Mouse (Mus musculus) limb, embryonic 11.5 days (tissue): Measurements from ENCODE around the gene Ssbp3. TPM values are rescaled to one million over a fixed set of nuclear protein-coding genes. Genes with fewer than 3 reads are reported as not detected.
A peak's percentile ranks its signal among the peaks of the same experiment; 100 is the strongest.

Experiments used
- ATAC-seq: fragments of 200-750 bp; cut with Nextera tagmentation; 2 replicates; pipeline ENCODE4 v1.8.0; 2017; ENCODE audit warnings: low read depth; ENCODE audit not compliant: insufficient number of reproducible peaks, low FRiP score, low TSS enrichment
- DNase-seq: peaks from one replicate; pipeline ENCODE4 v3.0.0-alpha.2; 2015; ENCODE audit warnings: low spot score
- H3K27ac ChIP-seq: fragments of 300-500 bp; sonication (generic); replicated peaks from 2 replicates; pipeline ENCODE4 v1.5.1; 2014; ENCODE audit warnings: low read depth, mild to moderate bottlenecking, low read length
- H3K27me3 ChIP-seq: fragments of 300-500 bp; sonication (generic); 2 replicates; pipeline ENCODE4 v1.6.1; 2014; ENCODE audit warnings: mild to moderate bottlenecking, low read length, mixed read lengths; ENCODE audit not compliant: control insufficient read depth, insufficient read depth
- H3K36me3 ChIP-seq: fragments of 300-500 bp; sonication (generic); 2 replicates; pipeline ENCODE4 v1.6.1; 2014; ENCODE audit warnings: mild to moderate bottlenecking, low read length, moderate library complexity, mixed read lengths; ENCODE audit not compliant: control insufficient read depth, insufficient read depth
- H3K4me1 ChIP-seq: fragments of 300-500 bp; sonication (generic); 2 replicates; pipeline ENCODE4 v1.6.1; 2014; ENCODE audit warnings: low read length, mixed read lengths; ENCODE audit not compliant: control insufficient read depth, insufficient read depth
- H3K4me2 ChIP-seq: fragments of 300-500 bp; sonication (generic); 2 replicates; pipeline ENCODE4 v1.6.1; 2014; ENCODE audit warnings: low read depth, mild to moderate bottlenecking, moderate library complexity; ENCODE audit not compliant: severe bottlenecking
- H3K4me3 ChIP-seq: fragments of 300-500 bp; sonication (generic); 2 replicates; pipeline ENCODE4 v1.5.1; 2014; ENCODE audit warnings: low read depth, low read length
- H3K9ac ChIP-seq: fragments of 300-500 bp; sonication (generic); 2 replicates; pipeline ENCODE4 v1.6.1; 2014; ENCODE audit warnings: mild to moderate bottlenecking, low read length
- H3K9me3 ChIP-seq: fragments of 300-500 bp; sonication (generic); 2 replicates; pipeline ENCODE4 v1.6.1; 2016; ENCODE audit warnings: low read length; ENCODE audit not compliant: control insufficient read depth
- WGBS: fragments of 180-500 bp; shearing (Covaris S2); extraction: QIAGEN DNeasy Blood & Tissue Kit; methylation state at CpG from one replicate; pipeline ENCODE4 v1.1.7; 2014; 5-methylcytosine and 5-hydroxymethylcytosine counted together
- polyA plus RNA-seq: library from polyadenylated mRNA; unstranded; fragments of >200 nt; fragmentation: Nextera tagmentation; extraction: Ambion mirVana; gene quantifications from 2 replicates; pipeline ENCODE4 v1.2.1, GENCODE M21; 2014

The Ssbp3 gene
- polyA plus RNA-seq, 1 experiment from 2014 or later, result 186 TPM

DNA sequence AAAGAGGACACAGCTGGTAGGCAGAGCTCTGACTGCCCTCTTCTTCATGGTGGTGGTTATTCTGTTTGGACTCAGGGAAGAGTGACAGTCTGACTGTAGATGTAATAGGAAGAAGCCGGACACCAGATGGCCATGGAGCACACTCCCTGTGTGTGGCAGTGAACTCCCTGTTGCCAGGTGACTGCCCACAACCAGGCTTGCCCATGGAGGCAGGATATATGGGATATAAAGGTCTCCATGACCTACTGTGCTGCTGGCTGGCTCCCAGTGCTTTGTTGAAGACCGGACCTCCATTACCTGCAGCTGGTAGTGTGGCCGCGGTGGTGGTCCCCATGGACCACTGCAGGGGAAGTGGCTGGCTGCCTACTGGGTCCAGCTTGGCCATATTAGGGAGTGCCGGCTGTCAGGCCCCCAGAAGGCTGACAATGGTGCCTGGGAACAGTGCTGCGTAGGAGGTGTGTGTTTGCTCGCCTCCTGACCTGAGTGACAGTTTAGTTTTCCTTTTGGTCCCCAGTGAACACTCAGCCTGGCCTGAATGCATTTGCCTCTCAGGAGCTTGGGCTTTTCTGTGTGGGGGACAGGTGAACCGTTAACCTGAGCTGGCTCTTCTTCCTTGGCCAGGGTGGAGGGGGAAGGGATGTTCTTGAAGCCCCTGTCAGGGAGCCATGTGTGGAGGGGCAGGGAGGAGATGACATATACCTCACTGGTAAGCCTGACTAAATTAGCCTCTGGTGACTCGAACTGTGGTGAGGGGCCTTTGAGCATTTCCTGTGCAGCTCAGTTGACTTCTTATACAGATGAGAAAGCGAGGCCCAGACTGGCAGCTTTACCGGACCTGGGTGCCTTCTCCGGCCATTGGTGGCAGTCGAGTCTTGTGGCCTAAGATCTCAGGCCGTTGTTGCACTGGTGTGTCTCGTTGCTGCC, 62.2 kb downstream of the Ssbp3 start:
- ATAC-seq (no peak), DNase-seq (no peak)
- Histone ChIP-seq H3K27ac (no peak overlapping the region), H3K9ac (no peak overlapping the region), H3K36me3 (no peaks in the 10 kb centered on the region; the same call in 1 of the 2 replicates), H3K4me1 (peaks cover 69% of the 10 kb centered on the region), H3K4me2 (no peak overlapping the region), H3K9me3 (no peaks in the 10 kb centered on the region), H3K4me3 (no peak overlapping the region), H3K27me3 (no peaks in the 10 kb centered on the region)
- WGBS, result 75% methylated on average over 15 of the region's 15 CpGs

- H3K27me3 ChIP-seq, result no peaks in the 10 kb centered on the region
- H3K27ac ChIP-seq, result 0 out of 2 replicates have a peak overlapping the region, but pooled peaks have one; percentile 10
- H3K9me3 ChIP-seq, result no peaks in the 10 kb centered on the region
- 69% methylated on average over 6 of the region's 6 CpGs for WGBS
- H3K4me3 ChIP-seq, result no peak overlapping the region
- DNase-seq (no peak), ATAC-seq (no peak)
- H3K36me3 ChIP-seq, result peaks cover 2% of the 10 kb centered on the region; the same call in 1 of the 2 replicates
- H3K4me2 ChIP-seq, result no peak overlapping the region
- H3K9ac ChIP-seq, result no peak overlapping the region
- H3K4me1 ChIP-seq, result peaks cover 88% of the 10 kb centered on the region
Measured at GRCm38 (mm10) chr4:106975324-106975723, 64.8 kb downstream of the Ssbp3 start.

- Histone ChIP-seq H3K36me3 (peaks cover 2% of the 10 kb centered on the region; the same call in 1 of the 2 replicates), H3K9me3 (no peaks in the 10 kb centered on the region), H3K4me2 (no peak overlapping the region), H3K9ac (no peak overlapping the region), H3K27me3 (no peaks in the 10 kb centered on the region), H3K4me3 (no peak overlapping the region), H3K4me1 (peaks cover 93% of the 10 kb centered on the region), H3K27ac (no peak overlapping the region)
- WGBS, result 38% methylated on average over 4 of the region's 4 CpGs
- DNase-seq (no peak), ATAC-seq (no peak)
Measured at GRCm38 (mm10) chr4:106975890-106976289, 65.4 kb downstream of the Ssbp3 start.

DNA sequence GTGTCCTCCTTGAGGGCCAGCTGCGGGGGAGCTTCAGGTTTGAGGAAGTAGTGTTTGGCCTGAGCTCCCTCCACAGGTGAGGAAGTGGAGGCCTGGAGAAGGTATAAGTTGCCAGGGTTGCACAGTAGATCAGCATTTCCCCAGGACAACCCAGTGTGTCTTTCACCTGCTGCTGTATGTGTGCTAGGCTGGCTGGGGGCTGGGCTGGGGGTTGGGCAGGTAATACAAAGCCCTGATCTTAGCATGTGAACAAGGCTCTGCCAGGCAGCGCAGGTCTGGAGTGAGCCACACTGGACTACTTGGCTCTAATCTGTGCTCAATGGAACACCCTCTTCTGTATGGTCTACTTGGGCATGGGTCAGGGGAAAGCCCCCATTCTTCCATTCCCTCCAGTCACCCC, 66.1 kb downstream of the Ssbp3 start:
- WGBS, result 67% methylated on average over 2 of the region's 2 CpGs
- peak overlapping the region; percentile 36 for H3K27ac ChIP-seq
- no peak overlapping the region for H3K4me2 ChIP-seq
- no peak overlapping the region for H3K4me3 ChIP-seq
- H3K9me3 ChIP-seq, result no peaks in the 10 kb centered on the region
- peak overlapping the region; percentile 12; the same call in 1 of the 2 replicates for H3K9ac ChIP-seq
- no peak for DNase-seq
- peaks cover 2% of the 10 kb centered on the region; the same call in 1 of the 2 replicates for H3K36me3 ChIP-seq
- H3K27me3 ChIP-seq, result no peaks in the 10 kb centered on the region
- no peak for ATAC-seq
- H3K4me1 ChIP-seq, result peaks cover 91% of the 10 kb centered on the region

DNA sequence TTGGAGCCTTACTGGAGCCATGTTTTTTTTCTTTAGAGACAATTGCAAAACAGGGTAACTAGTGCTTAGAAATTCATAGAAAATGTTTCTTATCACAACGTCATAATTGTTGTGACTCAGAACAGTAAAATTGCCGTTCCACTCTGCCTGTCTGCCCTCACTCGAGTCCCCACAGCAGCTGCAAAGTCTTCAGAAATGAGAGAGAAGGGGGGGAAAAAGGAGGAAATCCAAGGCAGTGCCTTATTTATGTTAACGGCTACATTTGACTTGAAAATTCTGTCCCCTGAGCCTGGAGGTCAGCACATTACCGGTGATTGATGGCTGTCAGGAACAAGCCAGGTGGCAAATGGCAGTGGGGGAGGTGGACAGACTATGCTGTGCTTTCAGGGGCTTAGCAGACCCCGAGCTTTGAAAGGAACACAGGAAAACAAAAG, 66.7 kb downstream of the Ssbp3 start:
- ATAC-seq (peak; percentile 37; the same call in 1 of the 2 replicates), DNase-seq (peak; percentile 79)
- Histone ChIP-seq H3K27me3 (no peaks in the 10 kb centered on the region), H3K9ac (no peak overlapping the region), H3K36me3 (peaks cover 2% of the 10 kb centered on the region; the same call in 1 of the 2 replicates), H3K4me1 (peaks cover 90% of the 10 kb centered on the region), H3K9me3 (no peaks in the 10 kb centered on the region), H3K4me3 (no peak overlapping the region), H3K4me2 (no peak overlapping the region), H3K27ac (peak overlapping the region; percentile 47; the same call in 1 of the 2 replicates)
- 3% methylated on average over 6 of the region's 6 CpGs for WGBS

GRCm38 (mm10) chr4:106978376-106978775, 67.9 kb downstream of the Ssbp3 start:
- Histone ChIP-seq H3K9ac (no peak overlapping the region), H3K9me3 (no peaks in the 10 kb centered on the region), H3K27me3 (no peaks in the 10 kb centered on the region), H3K4me2 (no peak overlapping the region), H3K4me3 (no peak overlapping the region), H3K36me3 (peaks cover 2% of the 10 kb centered on the region), H3K27ac (0 out of 2 replicates have a peak overlapping the region, but pooled peaks have one; percentile 62), H3K4me1 (peaks cover 89% of the 10 kb centered on the region)
- 57% methylated on average over 8 of the region's 8 CpGs for WGBS
- ATAC-seq (no peak), DNase-seq (no peak)

DNA sequence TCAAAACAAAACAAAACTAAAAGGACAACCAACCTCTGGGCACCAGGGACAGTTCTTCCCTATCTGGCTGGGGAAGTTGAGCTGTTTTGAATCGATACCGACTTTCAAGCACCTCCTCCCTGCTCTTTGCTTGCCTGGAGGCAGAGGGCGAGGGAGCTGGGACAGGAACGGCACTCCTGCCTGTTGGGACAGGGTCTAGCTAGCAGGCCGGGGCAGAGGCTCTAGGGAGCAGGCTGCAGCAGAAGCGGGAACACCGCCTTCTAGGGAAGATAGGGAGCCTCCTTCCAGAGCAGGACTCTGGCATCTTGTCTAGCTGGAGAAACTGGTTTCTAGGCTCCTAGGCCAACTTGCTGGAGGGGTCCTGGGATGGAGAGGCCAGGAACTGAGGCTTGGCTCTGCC, 70.2 kb downstream of the Ssbp3 start:
- Histone ChIP-seq H3K4me2 (no peak overlapping the region), H3K9ac (no peak overlapping the region), H3K4me1 (peaks cover 91% of the 10 kb centered on the region), H3K9me3 (no peaks in the 10 kb centered on the region), H3K4me3 (no peak overlapping the region), H3K27ac (no peak overlapping the region), H3K27me3 (no peaks in the 10 kb centered on the region), H3K36me3 (peaks cover 2% of the 10 kb centered on the region; the same call in 1 of the 2 replicates)
- peak; percentile 47 for DNase-seq
- WGBS, result 34% methylated on average over 7 of the region's 7 CpGs
- no peak for ATAC-seq

DNA sequence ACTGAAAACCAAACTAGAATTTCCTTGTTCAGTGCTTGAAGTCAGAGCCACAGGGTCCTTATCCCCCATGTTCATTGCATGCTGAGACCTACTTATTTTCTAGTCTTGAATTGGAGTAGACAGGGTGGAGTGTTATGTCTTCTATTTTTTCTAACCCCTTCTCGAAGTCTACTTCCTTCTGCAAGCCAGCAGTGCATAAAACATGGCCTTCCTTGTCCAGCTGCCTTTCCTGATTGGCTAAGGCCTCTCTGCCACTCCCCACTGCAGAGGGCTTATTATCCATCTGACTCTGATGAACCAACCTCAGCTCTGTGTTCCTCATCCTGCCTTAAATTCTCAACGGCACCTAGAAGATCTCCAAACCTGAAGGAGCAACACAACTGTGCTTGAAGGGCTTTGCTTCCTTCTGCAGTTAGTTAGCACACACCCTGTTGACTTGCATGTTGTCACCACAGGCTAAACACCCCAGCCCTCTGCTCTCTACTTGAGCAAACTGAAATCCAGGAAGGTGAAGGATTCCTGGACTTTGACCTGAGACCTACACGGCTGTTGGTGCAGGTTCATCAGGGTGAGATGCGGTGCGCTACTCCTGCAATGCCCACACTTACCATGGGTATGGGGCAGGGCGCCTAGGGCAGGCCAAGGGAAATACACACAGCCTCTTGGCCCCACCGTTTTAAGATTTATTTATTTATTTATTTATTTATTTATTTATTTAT, 71.0 kb downstream of the Ssbp3 start:
- no peak overlapping the region for H3K4me3 ChIP-seq
- H3K27me3 ChIP-seq, result no peaks in the 10 kb centered on the region
- peaks cover 91% of the 10 kb centered on the region for H3K4me1 ChIP-seq
- no peak overlapping the region for H3K4me2 ChIP-seq
- ATAC-seq (no peak), DNase-seq (no peak)
- no peak overlapping the region for H3K9ac ChIP-seq
- H3K27ac ChIP-seq, result no peak overlapping the region
- peaks cover 2% of the 10 kb centered on the region; the same call in 1 of the 2 replicates for H3K36me3 ChIP-seq
- H3K9me3 ChIP-seq, result no peaks in the 10 kb centered on the region
- 78% methylated on average over 7 of the region's 7 CpGs for WGBS
